Mouse (Mus musculus) MEL (cell line): Measurements from ENCODE around the gene Dnajb14. TPM values are rescaled to one million over a fixed set of nuclear protein-coding genes. Genes with fewer than 3 reads are reported as not detected.

Experiments
- DNase-seq: peaks from one replicate; pipeline ENCODE4 v3.0.0; 2011; ENCODE audit warnings: low read depth, low spot score
- H3K27ac ChIP-seq: 2 replicates; pipeline ENCODE4 v1.5.1; 2012; ENCODE audit warnings: low read depth, mild to moderate bottlenecking, control low read depth, low read length, moderate library complexity; ENCODE audit not compliant: control insufficient read depth
- H3K27me3 ChIP-seq, 2 experiments: fragments of 150-350 bp in 1 of 2; sonication (generic) in 1 of 2; 2 replicates each; pipeline ENCODE4 v1.6.1; 2012; ENCODE audit warnings: low read length in 2 of 2, mild to moderate bottlenecking in 2 of 2, improper control_type of control experiment in 1 of 2, moderate library complexity in 1 of 2; ENCODE audit not compliant: insufficient read depth in 2 of 2, control insufficient read depth in 1 of 2
- H3K36me3 ChIP-seq, 2 experiments: 2 replicates each; pipeline ENCODE4 v1.6.1; 2012 to 2014; ENCODE audit warnings: low read length in 2 of 2, improper control_type of control experiment in 1 of 2, inconsistent platforms in 1 of 2, mild to moderate bottlenecking in 1 of 2; ENCODE audit not compliant: insufficient read depth in 2 of 2, control insufficient read depth in 1 of 2
- H3K4me1 ChIP-seq, 2 experiments: fragments of 150-350 bp in 1 of 2; sonication (generic) in 1 of 2; 2 replicates each; pipeline ENCODE4 v1.6.1; 2012; ENCODE audit warnings: low read length in 2 of 2, improper control_type of control experiment in 1 of 2, mild to moderate bottlenecking in 1 of 2; ENCODE audit not compliant: insufficient read depth in 2 of 2, control insufficient read depth in 1 of 2
- H3K4me3 ChIP-seq, 2 experiments: fragments of 150-350 bp in 1 of 2; sonication (generic) in 1 of 2; 2 replicates each; pipeline ENCODE4 v1.5.1; 2012; ENCODE audit warnings: low read depth in 2 of 2, low read length in 2 of 2, mild to moderate bottlenecking in 2 of 2, moderate library complexity in 2 of 2, control low read depth in 1 of 2, improper control_type of control experiment in 1 of 2; ENCODE audit not compliant: control insufficient read depth in 1 of 2, insufficient read depth in 1 of 2
- H3K79me2 ChIP-seq: 2 replicates; pipeline ENCODE4 v1.6.1; 2012; ENCODE audit warnings: mild to moderate bottlenecking, low read length, moderate library complexity; ENCODE audit not compliant: control insufficient read depth, poor library complexity, insufficient read depth
- H3K9ac ChIP-seq: 2 replicates; pipeline ENCODE4 v1.6.1; 2012; ENCODE audit warnings: low read depth, mild to moderate bottlenecking, control low read depth, low read length, moderate library complexity; ENCODE audit not compliant: control insufficient read depth, poor library complexity, severe bottlenecking
- H3K9me3 ChIP-seq: fragments of 150-350 bp; sonication (generic); replicated peaks from 2 replicates; pipeline ENCODE4 v1.6.1; 2012; ENCODE audit warnings: mild to moderate bottlenecking, low read length, improper control_type of control experiment, moderate library complexity; ENCODE audit not compliant: insufficient read depth
- BHLHE40 ChIP-seq: IDR thresholded peaks from 2 replicates; pipeline ENCODE4 v1.6.1; 2012; ENCODE audit warnings: low read depth, mild to moderate bottlenecking, inconsistent platforms, low read length, improper control_type of control experiment, borderline replicate concordance
- CHD1 ChIP-seq: IDR thresholded peaks from 2 replicates; pipeline ENCODE4 v1.6.1; 2012; ENCODE audit warnings: low read depth, mild to moderate bottlenecking, inconsistent platforms, low read length, improper control_type of control experiment
- EP300 ChIP-seq, 2 experiments: IDR thresholded peaks; 2 replicates each; pipeline ENCODE4 v1.6.1; 2011; ENCODE audit warnings: improper control_type of control experiment in 2 of 2, low read length in 2 of 2, low read depth in 1 of 2, mild to moderate bottlenecking in 1 of 2
- ETS1 ChIP-seq: IDR thresholded peaks from 2 replicates; pipeline ENCODE4 v1.6.1; 2012; ENCODE audit warnings: low read depth, mild to moderate bottlenecking, inconsistent platforms, low read length, improper control_type of control experiment, moderate library complexity
- GATA1 ChIP-seq: IDR thresholded peaks from 2 replicates; pipeline ENCODE4 v1.6.1; 2011; ENCODE audit warnings: low read depth, low read length, improper control_type of control experiment
- KAT2A ChIP-seq: conservative IDR thresholded peaks from 2 replicates; pipeline ENCODE4 v1.6.1; 2012; ENCODE audit warnings: low read depth, low read length, improper control_type of control experiment, inconsistent platforms
- MAX ChIP-seq: IDR thresholded peaks from 2 replicates; pipeline ENCODE4 v1.6.1; 2011; ENCODE audit warnings: low read length, improper control_type of control experiment
- MAZ ChIP-seq: IDR thresholded peaks from 2 replicates; pipeline ENCODE4 v1.6.1; 2012; ENCODE audit warnings: low read depth, mild to moderate bottlenecking, inconsistent platforms, low read length, improper control_type of control experiment
- NRF1 ChIP-seq: IDR thresholded peaks from 2 replicates; pipeline ENCODE4 v1.6.1; 2014; ENCODE audit warnings: low read depth, mild to moderate bottlenecking, inconsistent platforms, low read length, improper control_type of control experiment, moderate library complexity; ENCODE audit not compliant: poor library complexity, insufficient read depth, severe bottlenecking
- POLR2AphosphoS2 ChIP-seq: IDR thresholded peaks from 2 replicates; pipeline ENCODE4 v1.6.1; 2011; ENCODE audit warnings: low read length, improper control_type of control experiment
- RCOR1 ChIP-seq: IDR thresholded peaks from 2 replicates; pipeline ENCODE4 v1.6.1; 2012; ENCODE audit warnings: low read depth, mild to moderate bottlenecking, inconsistent platforms, low read length, improper control_type of control experiment
- TAL1 ChIP-seq: IDR thresholded peaks from 2 replicates; pipeline ENCODE4 v1.6.1; 2012; ENCODE audit warnings: mild to moderate bottlenecking, inconsistent platforms, low read length, moderate library complexity, mixed read lengths
- TCF12 ChIP-seq: IDR thresholded peaks from 2 replicates; pipeline ENCODE4 v1.6.1; 2014; ENCODE audit warnings: low read depth, mild to moderate bottlenecking, inconsistent platforms, low read length, improper control_type of control experiment, moderate library complexity
- ZNF384 ChIP-seq: IDR thresholded peaks from 2 replicates; pipeline ENCODE4 v1.6.1; 2012; ENCODE audit warnings: low read depth, mild to moderate bottlenecking, inconsistent platforms, low read length, improper control_type of control experiment
- polyA plus RNA-seq, 2 experiments: library from polyadenylated mRNA; stranded (reverse) in 1 of 2; unstranded in 1 of 2; fragments of >175 nt in 1 of 2; fragments of >200 nt in 1 of 2; gene quantifications; 2 replicates each; pipeline versions ENCODE4 v1.2.1 to v1.2.4; 2012; ENCODE audit warnings: low replicate concordance in 2 of 2, low read depth in 1 of 2; ENCODE audit not compliant: insufficient read length in 2 of 2, insufficient read depth in 1 of 2, missing spikeins in 1 of 2
- total RNA-seq: library from RNA; depleted of rRNA; stranded (reverse); fragments of 300-350 nt; gene quantifications from 2 replicates; pipeline ENCODE4 v1.2.3, GENCODE M21; 2012

The Dnajb14 gene
- total and polyA plus RNA-seq, 3 experiments, result 4.2 to 6.1 TPM; not detected in 1

- H3K36me3 ChIP-seq, result peaks cover 2 to 11% of the 10 kb centered on the region in 2 experiments; a peak in 3 of 4 replicates
- no peak overlapping the region for H3K4me3 ChIP-seq
Observed at GRCm38 (mm10) chr3:137896386-137896785, 28.9 kb downstream of the Dnajb14 start.

GRCm38 (mm10) chr3:137896867-137897266 lies 29.4 kb downstream of the Dnajb14 start:
- Histone ChIP-seq H3K4me1 (peaks cover 4 to 23% of the 10 kb centered on the region in 2 experiments), H3K9ac (no peak overlapping the region), H3K4me3 (no peak overlapping the region), H3K27me3 (no peaks in the 10 kb centered on the region)
- DNase-seq, result peak; percentile 69
- peak; percentile 56; the same call in 1 of the 2 replicates for TF ChIP-seq ETS1
- no peak for TF ChIP-seq CHD1
- no peak for TF ChIP-seq MAX
- TF ChIP-seq RCOR1, result peak; percentile 43
- no peak for TF ChIP-seq POLR2AphosphoS2
- 0 out of 2 replicates have a peak, but pooled peaks have one; percentile 25 for TF ChIP-seq MAZ
- TF ChIP-seq ZNF384, result no peak
- TF ChIP-seq EP300 (IDR thresholded peaks at IDR 0.05; ENCODE audit: low read depth in 1 of 2, low read length in 2 of 2), result peak; percentile 44 to 83; a peak in 3 of 4 replicates
- no peak for TF ChIP-seq BHLHE40
- TF ChIP-seq KAT2A, result no peak
- no peak for TF ChIP-seq TAL1
- peak; percentile 41; the same call in 1 of the 2 replicates for TF ChIP-seq TCF12
- peak; percentile 61; the same call in 1 of the 2 replicates for TF ChIP-seq GATA1
- TF ChIP-seq, all 39 proteins: peak for 6
- no peaks in the 10 kb centered on the region for H3K9me3 ChIP-seq
- H3K79me2 ChIP-seq, result no peaks in the 10 kb centered on the region
- H3K27ac ChIP-seq, result peak overlapping the region; percentile 53
- peaks cover 2 to 11% of the 10 kb centered on the region in 2 experiments; a peak in 3 of 4 replicates for H3K36me3 ChIP-seq

More at GRCm38 (mm10) chr3:137896386-137896785, 28.9 kb downstream of the Dnajb14 start:
- Histone ChIP-seq H3K27me3 (no peaks in the 10 kb centered on the region), H3K27ac (peak overlapping the region; percentile 51; the same call in 1 of the 2 replicates), H3K9me3 (no peaks in the 10 kb centered on the region), H3K9ac (no peak overlapping the region), H3K4me1 (peaks cover 4 to 23% of the 10 kb centered on the region in 2 experiments), H3K79me2 (no peaks in the 10 kb centered on the region)
- TF ChIP-seq EP300 (IDR thresholded peaks at IDR 0.05; ENCODE audit: low read depth in 1 of 2, low read length in 2 of 2), result no peak
- no peak for TF ChIP-seq MAX
- no peak for TF ChIP-seq TAL1
- no peak for TF ChIP-seq NRF1
- no peak for DNase-seq
